Mouse (Mus musculus): ENCODE data around the gene Retreg2.
A peak's percentile ranks its signal among the peaks of the same experiment; 100 is the strongest.

Gene Retreg2

GRCm38 (mm10) chr1:75142301-75143261 is at the start of gene Retreg2, which contains the start of gene Cnppd1:
Gene Retreg2, plus strand, starts transcription at chr1:75142778.
Gene Cnppd1, minus strand, starts transcription at chr1:75142711.
- DNase-seq, result peak; percentile 94 to 98

GRCm38 (mm10) chr1:75122211-75122610 is 20.4 kb upstream of the Retreg2 start:
- DNase-seq, result no peak

- DNase-seq, result peak; percentile 87 to 94
Observed at GRCm38 (mm10) chr1:75124346-75125321, 17.9 kb upstream of the Retreg2 start, which contains the start of gene Nhej1. Gene Nhej1, minus strand, starts transcription at chr1:75125200.

- no peak for DNase-seq
Observed at GRCm38 (mm10) chr1:75125418-75125817, 17.2 kb upstream of the Retreg2 start.

- DNase-seq, result no peak
Observed at GRCm38 (mm10) chr1:75128641-75129040, 13.9 kb upstream of the Retreg2 start.

- no peak for DNase-seq
Observed at GRCm38 (mm10) chr1:75133421-75134207, 9.0 kb upstream of the Retreg2 start, which contains the start of gene Slc23a3. Gene Slc23a3, minus strand, starts transcription at chr1:75133890.

GRCm38 (mm10) chr1:75136293-75136692 is 6.3 kb upstream of the Retreg2 start:
- DNase-seq, result no peak

GRCm38 (mm10) chr1:75136730-75137129 is 5.8 kb upstream of the Retreg2 start:
- DNase-seq, result no peak

GRCm38 (mm10) chr1:75138448-75138847 is 4.1 kb upstream of the Retreg2 start:
- DNase-seq, result no peak

- DNase-seq, result no peak
Observed at GRCm38 (mm10) chr1:75140601-75141190, 1.9 kb upstream of the Retreg2 start.

GRCm38 (mm10) chr1:75141486-75142190 is 940 bp upstream of the Retreg2 start:
- DNase-seq, result peak; percentile 51 to 64

GRCm38 (mm10) chr1:75145589-75145988 is 3.0 kb downstream of the Retreg2 start:
- no peak for DNase-seq

- no peak for DNase-seq
Observed at GRCm38 (mm10) chr1:75147411-75148135, 5.0 kb downstream of the Retreg2 start.

GRCm38 (mm10) chr1:75148727-75149126 is 6.1 kb downstream of the Retreg2 start:
- no peak for DNase-seq

- DNase-seq, result no peak
Observed at GRCm38 (mm10) chr1:75155837-75156236, 13.3 kb downstream of the Retreg2 start.

GRCm38 (mm10) chr1:75158990-75159389 is 16.4 kb downstream of the Retreg2 start:
- DNase-seq, result no peak

GRCm38 (mm10) chr1:75159540-75160255 is 17.1 kb downstream of the Retreg2 start:
- DNase-seq, result no peak

GRCm38 (mm10) chr1:75160256-75160617 is 17.7 kb downstream of the Retreg2 start:
- no peak for DNase-seq

- no peak for DNase-seq
Observed at GRCm38 (mm10) chr1:75168093-75168471, 25.5 kb downstream of the Retreg2 start.
